ENCODE assay signal across 8 mouse cellular contexts in genomic region chr11:120749430-120749829, GRCm38 (mm10). TPM values are rescaled to one million over a fixed set of nuclear protein-coding genes. Genes with fewer than 3 reads are reported as not detected.
DNase-seq lines count a peak whose midpoint lies in the region; ATAC-seq lines count a peak whose summit lies in the region.
"Had no signal": no experiment of that assay in that cellular context is flagged by ENCODE, and none has a peak within 500 bp of the region (broad histone marks: within the 10 kb centered on the region; RNA-seq: fewer than 3 reads in every experiment).

No protein-coding gene starts in this region.

- no peak overlapping the region for H3K9ac ChIP-seq in kidney, embryonic 15.5 days
- H3K9ac ChIP-seq: limb, embryonic 13.5 days had no signal

- no peaks in the 10 kb centered on the region for H3K27me3 ChIP-seq in kidney, embryonic 15.5 days
- H3K27me3 ChIP-seq: limb, embryonic 13.5 days had no signal

- ATAC-seq in kidney, embryonic 15.5 days (replicated peaks; ENCODE audit: low FRiP score), result no peak

- no peaks in the 10 kb centered on the region for H3K36me3 ChIP-seq in kidney, embryonic 15.5 days
- H3K36me3 ChIP-seq: limb, embryonic 13.5 days had no signal

- 66% methylated on average over 8 of the region's 8 CpGs for WGBS in kidney, embryonic 15.5 days

- H3K4me3 ChIP-seq in kidney, embryonic 15.5 days (replicated peaks), result no peak overlapping the region
- H3K4me3 ChIP-seq: limb, embryonic 13.5 days had no signal

- no peaks in the 10 kb centered on the region for H3K4me1 ChIP-seq in kidney, embryonic 15.5 days
- H3K4me1 ChIP-seq: limb, embryonic 13.5 days had no signal

- no peaks in the 10 kb centered on the region for H3K9me3 ChIP-seq in kidney, embryonic 15.5 days (replicated peaks)
- H3K9me3 ChIP-seq: limb, embryonic 13.5 days had no signal

- peak; percentile 47 for DNase-seq in kidney, postnatal 10 days
- DNase-seq in NIH3T3 (ENCODE audit: low read depth) (peak; percentile 45), adipocyte (ENCODE audit: low spot score) (no peak)
- DNase-seq in embryo, embryonic 11 days, result peak; percentile 43
- peak; percentile 70 for DNase-seq in naive thymus-derived CD4-positive, alpha-beta T cell, adult 2 months (ENCODE audit: low read depth)
- DNase-seq in ovary, adult 18-20 months (ENCODE audit: low spot score), result no peak

- H3K4me2 ChIP-seq in kidney, embryonic 15.5 days, result no peak overlapping the region
- H3K4me2 ChIP-seq: limb, embryonic 13.5 days had no signal

- no peak overlapping the region for H3K27ac ChIP-seq in kidney, embryonic 15.5 days
- H3K27ac ChIP-seq: limb, embryonic 13.5 days had no signal

RNA-seq across cellular contexts. Expression of gene Hmga1b, which starts 13.2 kb away (rescaled TPM):
- polyA plus RNA-seq in kidney, embryonic 15.5 days (2015; fragmentation: Nextera tagmentation; extraction: Ambion mirVana), result 3.8 and 6.1 TPM in 2 replicates

RNA-seq across cellular contexts. Expression of gene Cbr2, which starts 17.5 kb away (rescaled TPM):
- polyA plus RNA-seq in kidney, embryonic 15.5 days (2015; fragmentation: Nextera tagmentation; extraction: Ambion mirVana), result 2.4 and 3.4 TPM in 2 replicates

RNA-seq across cellular contexts. Expression of gene Dcxr, which starts 22.3 kb away (rescaled TPM):
- polyA plus RNA-seq in kidney, embryonic 15.5 days (2015; fragmentation: Nextera tagmentation; extraction: Ambion mirVana), result 31.9 and 32.1 TPM in 2 replicates

RNA-seq across cellular contexts. Expression of gene Rac3, which starts 28.2 kb away (rescaled TPM):
- 27.6 and 31.0 TPM in 2 replicates for polyA plus RNA-seq in kidney, embryonic 15.5 days (2015; fragmentation: Nextera tagmentation; extraction: Ambion mirVana)

RNA-seq across cellular contexts. Expression of gene Rfng, which starts 34.6 kb away (rescaled TPM):
- polyA plus RNA-seq in kidney, embryonic 15.5 days (2015; fragmentation: Nextera tagmentation; extraction: Ambion mirVana), result 36.5 and 39.9 TPM in 2 replicates

Comparison
In these comparisons a context has a peak if more than half of its experiments do, and no peak if none do; other contexts are left out.
1. DNase-seq: peak in kidney, postnatal 10 days (single experiment), NIH3T3 (single experiment), embryo, embryonic 11 days (single experiment) and naive thymus-derived CD4-positive, alpha-beta T cell, adult 2 months (single experiment); none in ovary, adult 18-20 months (single experiment) and adipocyte (single experiment).